Mouse (Mus musculus) lung, postnatal 36 days (tissue): ENCODE results near the gene Slc1a7.
A peak's percentile ranks its signal among the peaks of the same experiment; 100 is the strongest.

Experiments used
- DNase-seq: peaks from one replicate; pipeline ENCODE4 v3.0.0; 2022; ENCODE audit warnings: mixed read lengths

The Slc1a7 gene

DNA sequence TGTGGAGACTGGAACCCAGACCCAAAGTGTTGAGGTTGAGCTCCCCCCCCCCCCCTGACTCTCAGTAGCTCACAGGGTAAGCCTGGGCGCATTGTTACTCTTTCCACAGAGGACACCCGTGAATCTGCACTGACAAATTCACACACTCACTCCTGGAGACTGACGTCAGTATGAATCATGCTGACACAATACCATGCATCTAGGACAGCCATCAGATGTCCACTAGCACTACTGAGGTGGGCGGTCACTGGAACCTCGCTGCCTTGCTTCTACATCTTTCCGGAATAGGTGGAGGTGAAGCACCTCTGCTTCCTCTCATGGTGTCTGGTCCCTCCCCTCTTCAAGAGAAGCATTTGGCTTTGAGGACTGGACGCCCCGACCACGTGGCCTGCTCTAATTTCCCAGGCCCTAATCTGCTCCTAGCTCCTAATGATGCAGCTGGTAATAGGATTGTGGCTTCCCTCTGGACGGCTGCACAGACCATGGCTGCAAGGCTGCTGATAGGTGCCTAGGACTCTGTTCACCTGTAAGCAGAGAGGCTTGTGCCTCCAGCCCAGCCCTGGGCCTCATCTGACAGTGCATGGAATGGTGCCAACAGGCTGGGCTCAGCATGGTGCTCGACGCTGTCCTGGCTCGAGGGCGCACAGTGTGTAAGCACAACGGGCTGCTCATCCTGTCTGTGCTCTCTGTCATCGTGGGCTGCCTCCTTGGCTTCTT lies at the start of gene Slc1a7:
Gene Slc1a7, plus strand, starts transcription at position 367 of the 717 bp plus-strand sequence.
- DNase-seq = no peak

GRCm38 (mm10) chr4:107920336-107920735 lies 47.8 kb upstream of the Slc1a7 start:
- no peak for DNase-seq

DNA sequence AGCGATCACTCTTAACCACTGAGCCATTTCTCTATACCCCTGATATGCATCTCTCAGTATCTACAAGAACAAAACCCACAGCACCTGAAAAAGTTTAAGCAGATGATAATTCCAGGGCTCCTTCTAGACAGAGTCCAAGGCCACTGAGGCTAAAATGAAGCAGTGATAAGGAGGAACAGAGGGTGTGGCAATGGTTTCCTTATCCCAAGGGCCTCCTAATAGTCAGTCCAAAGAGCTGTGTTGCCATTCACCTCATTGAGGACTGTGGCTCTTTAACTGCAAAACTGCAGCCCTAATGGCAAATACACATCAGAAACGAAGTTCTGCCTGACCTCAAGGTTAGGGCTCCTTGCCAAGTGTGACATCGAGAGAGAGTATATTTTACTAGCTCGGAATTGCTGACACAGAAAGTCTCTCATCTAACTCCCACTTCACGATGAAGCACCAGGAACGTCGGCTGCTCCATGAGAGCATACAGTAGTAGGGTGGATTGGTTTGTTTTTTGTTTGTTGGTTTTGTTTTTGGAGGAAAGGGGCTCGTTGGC lies 46.9 kb upstream of the Slc1a7 start:
- DNase-seq = peak; percentile 23

- peak; percentile 61 for DNase-seq
Measured at GRCm38 (mm10) chr4:107921952-107922351, 46.2 kb upstream of the Slc1a7 start.

GRCm38 (mm10) chr4:107923145-107923802 lies 44.9 kb upstream of the Slc1a7 start, which contains the start of gene Cpt2:
Cpt2 (minus strand) TSS chr4:107923610.
- peak; percentile 98 for DNase-seq

- DNase-seq = no peak
Measured at GRCm38 (mm10) chr4:107923803-107924194, 44.3 kb upstream of the Slc1a7 start.

DNA sequence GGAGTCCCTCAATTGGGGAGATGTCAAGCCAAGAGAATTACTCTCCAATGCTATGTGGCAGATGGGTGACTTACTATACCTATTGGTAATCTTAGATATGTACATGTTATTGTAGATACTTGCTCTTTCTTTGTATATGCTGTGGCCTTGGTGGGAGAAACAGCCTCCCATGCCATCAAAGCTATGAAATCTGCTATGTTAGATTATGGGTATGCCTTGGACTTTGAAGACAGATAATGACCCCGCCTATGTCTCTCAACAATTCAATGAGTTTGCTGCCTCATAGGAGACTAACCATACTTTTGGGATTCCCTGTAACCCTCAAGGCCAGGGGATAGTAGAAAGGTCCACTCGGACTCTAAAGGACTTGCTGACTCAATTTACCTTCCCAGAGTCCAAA lies 39.9 kb upstream of the Slc1a7 start:
- no peak for DNase-seq

DNA sequence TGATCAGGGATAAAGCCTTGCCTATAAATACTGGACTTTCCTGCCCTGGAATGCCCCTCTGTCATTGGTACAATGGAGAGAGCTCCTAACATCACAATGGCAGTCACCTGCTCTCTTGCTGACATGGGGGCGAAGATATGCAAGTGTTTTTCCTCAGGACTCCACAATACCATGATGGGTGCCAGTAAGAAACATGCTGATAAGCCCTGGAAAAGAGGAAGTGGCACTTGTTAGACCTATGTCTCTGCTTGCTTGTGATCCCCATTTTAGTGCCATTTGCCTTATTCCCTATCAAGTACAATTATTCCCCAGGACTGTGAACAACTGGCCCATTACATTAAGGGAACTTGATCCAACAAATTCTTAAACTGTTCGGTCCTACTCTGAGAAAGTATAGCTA lies 39.4 kb upstream of the Slc1a7 start:
- no peak for DNase-seq

DNA sequence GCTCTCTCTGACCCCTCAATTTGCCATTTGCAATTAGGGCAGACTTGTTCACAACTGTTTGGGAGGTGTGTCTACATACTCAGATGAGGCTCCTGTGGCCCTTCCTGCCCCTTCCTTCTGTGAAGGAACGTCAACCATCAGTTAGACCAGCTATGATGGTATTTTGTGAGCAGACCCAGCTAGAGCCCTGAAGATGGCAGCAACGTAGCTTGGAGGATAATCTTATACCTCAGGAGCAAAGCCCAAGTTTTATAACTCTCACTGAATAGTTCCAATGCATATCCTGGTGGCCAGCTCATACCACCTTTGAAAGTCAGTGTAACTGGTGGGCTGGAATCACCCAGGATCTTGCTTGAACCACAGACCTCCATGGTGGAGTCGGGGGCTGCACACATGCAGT lies 36.7 kb upstream of the Slc1a7 start:
- no peak for DNase-seq

DNA sequence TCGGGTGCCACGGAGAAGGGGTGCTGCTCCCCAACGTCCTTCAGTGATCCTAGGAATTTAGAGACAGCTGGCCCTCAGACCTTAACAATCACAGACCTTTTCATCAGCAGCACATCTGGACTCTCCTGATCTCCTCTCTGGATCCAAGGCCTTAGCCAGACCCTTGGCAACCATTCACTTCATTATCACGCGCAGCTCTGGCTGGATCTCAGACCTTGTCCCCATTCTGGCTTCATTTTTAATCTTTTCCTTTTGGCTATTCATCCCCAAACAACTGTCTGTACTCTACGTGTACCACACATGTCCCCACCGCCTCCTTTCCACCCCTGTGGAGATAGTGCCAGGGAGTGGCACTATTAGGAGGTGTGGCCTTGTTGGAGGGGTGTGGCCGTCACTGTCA lies 34.9 kb upstream of the Slc1a7 start:
- no peak for DNase-seq

DNA sequence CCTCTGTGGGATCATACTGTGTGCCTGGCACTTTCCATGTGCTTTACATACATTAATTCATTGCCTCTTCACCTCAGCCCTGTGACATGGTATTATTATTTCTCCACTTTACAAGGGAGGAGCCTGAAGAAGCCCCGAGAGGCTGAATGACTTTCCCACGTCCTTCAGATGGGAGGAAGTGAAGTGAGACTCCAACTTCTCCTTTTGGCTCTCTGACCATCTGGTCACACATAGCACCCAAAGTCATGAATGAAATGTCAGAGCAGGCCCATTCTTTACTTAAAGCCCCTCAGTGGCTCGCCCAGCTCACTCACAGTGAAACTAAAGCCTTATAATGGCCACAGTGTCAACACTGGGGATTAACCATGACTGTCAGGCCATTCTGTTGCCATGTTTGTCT lies 32.9 kb upstream of the Slc1a7 start:
- DNase-seq = no peak

DNA sequence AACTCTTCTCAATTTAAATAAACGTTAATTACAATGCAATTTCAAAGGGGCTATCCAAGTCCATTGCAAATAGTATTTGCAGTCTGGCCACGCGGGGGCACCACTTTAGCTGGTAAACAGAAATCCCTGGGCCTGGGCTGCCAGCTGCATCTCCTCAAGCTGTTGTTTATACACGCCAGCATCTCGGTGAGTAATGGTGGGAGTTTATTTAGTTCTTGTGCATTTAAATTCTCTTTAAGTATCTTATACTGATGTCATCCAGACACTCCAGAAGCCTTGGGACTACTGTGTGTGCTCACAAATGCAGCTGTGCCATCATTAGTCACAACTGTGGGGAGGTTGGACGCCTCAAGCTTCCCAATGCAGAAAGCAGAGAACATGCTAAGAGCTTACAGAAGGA lies 30.8 kb upstream of the Slc1a7 start:
- DNase-seq = peak; percentile 84

DNA sequence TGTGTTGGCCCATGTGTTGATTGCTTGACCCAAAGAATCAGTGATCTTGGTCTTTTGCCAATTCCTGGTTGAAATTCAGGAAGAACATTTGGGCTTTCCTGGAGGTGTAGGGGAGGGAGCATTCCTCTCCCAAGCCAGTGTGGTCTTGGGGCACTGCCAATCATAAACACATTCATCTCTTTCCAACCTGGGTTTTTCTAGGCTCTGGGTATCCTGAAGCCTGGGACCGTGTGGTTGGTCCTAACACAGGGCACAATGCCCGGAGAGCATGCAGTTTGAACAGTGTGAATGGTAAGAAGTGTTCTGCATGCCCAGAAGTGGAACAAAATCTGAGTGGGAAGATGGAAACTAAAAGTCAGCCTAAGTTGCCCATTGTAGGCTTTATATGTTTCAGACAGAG lies 30.0 kb upstream of the Slc1a7 start:
- DNase-seq = no peak

GRCm38 (mm10) chr4:107942741-107943140 lies 25.4 kb upstream of the Slc1a7 start:
- no peak for DNase-seq

DNA sequence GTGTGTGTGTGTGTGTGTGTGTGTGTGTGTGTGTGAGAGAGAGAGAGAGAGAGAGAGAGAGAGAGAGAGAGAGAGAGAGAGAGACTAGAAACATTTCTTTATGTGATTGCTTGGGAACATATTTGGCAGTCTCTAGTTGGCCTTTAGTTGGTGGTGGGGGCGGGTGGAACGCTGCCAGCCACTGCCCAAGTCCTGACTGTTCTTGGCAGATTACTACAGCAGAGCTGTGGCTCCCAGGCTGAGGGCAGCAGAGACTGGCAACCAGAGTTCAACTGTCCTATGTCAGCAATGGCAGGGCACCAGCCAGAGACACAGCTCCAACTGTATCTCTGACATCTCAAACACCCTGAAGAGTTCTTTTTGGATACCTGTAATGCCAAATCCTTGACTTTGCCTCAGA lies 24.0 kb upstream of the Slc1a7 start:
- DNase-seq = no peak

GRCm38 (mm10) chr4:107949918-107950317 lies 18.2 kb upstream of the Slc1a7 start:
- peak; percentile 26 for DNase-seq

- peak; percentile 27 for DNase-seq
Measured at GRCm38 (mm10) chr4:107952845-107953244, 15.3 kb upstream of the Slc1a7 start.

DNA sequence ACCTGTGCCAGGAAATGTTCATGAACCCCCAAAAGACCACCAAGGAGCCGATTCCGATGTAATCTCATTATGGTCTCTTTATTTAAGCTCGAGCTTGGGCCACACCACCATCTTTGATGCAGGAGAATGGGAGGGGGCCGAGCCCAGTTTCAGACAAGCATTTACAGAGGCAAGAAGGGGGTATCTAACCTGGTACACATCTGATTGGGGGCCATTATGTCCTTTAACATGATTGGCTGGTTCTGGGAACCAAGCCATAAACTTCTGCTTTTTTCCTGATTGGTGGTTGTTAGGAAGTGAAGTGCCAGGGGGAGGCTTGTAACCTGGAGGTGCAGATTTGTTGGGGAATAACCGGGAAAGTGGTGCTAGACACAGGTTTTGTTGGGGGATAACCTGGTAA lies 12.4 kb upstream of the Slc1a7 start:
- no peak for DNase-seq

GRCm38 (mm10) chr4:107958487-107958886 lies 9.6 kb upstream of the Slc1a7 start:
- DNase-seq = no peak

DNA sequence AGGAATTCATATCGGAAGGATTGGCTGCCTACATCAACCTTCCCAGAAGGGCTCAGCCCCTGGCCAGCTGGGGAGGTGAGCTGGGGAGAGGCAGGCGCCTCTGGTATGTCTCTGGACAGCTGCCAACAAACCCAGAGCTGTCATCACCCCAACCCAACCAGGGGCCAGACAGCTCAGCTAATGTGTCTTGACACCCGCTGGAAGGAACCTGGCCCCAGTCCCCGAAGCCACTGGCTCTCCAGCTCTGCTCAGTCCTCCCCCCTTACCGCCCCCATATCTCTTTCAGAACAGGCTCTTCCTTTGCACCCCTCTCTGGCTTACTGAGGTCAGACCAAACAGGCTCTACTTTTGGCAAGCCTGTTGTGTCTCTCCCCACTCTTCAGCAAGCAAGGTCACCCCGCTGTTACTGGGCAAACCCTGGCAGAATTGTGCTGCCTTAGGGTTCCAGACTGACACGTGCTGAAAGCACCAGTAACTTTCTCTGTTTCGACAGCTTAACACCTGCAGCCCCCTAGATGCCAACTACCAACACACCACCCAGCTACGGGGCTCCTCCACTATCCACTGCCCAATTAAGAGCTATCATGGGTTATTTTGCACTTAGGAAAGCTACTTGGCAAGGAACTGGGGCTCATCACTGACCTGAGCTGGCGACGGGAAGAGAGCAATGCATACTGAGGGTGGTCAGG lies 5.9 kb upstream of the Slc1a7 start:
- peak; percentile 61 for DNase-seq

GRCm38 (mm10) chr4:107962792-107963191 lies 5.3 kb upstream of the Slc1a7 start:
- no peak for DNase-seq

DNA sequence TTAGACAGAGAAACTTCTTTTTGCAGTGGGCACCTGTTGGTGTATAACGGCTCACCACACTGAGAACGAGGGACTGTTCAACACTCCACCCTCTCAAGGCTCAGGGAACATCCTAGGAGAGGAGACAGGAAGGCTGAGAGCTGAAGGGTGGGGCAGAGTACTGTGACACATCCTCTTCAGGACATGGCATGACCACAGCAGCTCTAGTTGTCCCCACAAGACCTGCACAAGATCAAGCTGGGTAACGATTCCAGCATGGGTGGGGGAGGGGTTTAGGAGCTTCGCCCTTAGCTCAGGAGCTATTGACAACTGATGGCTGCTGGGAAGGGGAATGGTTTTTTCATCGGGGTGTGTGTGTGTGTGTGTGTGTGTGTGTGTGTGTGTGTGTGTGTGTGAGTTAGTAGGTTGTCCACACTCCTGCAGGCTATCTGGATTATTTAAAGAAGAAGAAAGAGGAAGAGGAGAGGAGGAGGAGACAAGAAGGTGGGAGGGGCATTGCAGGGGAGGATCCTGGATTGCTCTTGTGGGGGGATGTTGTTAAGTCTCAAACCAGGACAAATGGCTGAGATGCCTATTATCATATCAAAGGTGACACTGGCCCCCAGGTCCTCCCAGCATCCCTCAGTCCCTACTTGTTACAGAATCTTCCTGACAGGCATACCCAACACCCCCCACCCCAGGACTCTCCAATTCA lies 1.6 kb upstream of the Slc1a7 start:
- DNase-seq = no peak

GRCm38 (mm10) chr4:107969781-107970180 lies 1.6 kb downstream of the Slc1a7 start:
- DNase-seq = no peak
